Mouse (Mus musculus): ENCODE results near the gene Ank2. TPM values are rescaled to one million over a fixed set of nuclear protein-coding genes. Genes with fewer than 3 reads are reported as not detected.

The Ank2 gene
- total RNA-seq, 2 experiments from 2014 or later: 675 to 811 TPM

DNA sequence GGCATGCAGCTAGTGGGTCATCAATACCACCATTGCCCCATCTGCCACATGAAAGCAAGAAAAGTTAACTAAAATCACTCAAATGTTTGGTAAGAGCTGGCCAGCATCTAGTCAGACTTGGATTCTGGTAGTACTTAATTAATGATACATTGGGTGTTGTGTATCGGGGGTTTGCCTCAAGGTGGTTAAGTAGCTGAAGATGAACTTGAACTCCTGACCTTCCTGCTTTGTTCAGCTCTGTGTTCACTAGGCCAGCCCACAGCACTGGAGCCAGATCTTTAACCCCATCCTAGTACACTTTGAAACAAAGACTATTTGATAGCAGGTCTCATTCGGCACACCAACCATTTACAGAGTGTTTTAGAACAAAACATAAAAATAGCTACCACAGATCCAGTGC is 242.5 kb downstream of the Ank2 start:
- DNase-seq (ENCODE audit: extremely low spot score in 1 of 2, low spot score in 1 of 2): no peak

DNA sequence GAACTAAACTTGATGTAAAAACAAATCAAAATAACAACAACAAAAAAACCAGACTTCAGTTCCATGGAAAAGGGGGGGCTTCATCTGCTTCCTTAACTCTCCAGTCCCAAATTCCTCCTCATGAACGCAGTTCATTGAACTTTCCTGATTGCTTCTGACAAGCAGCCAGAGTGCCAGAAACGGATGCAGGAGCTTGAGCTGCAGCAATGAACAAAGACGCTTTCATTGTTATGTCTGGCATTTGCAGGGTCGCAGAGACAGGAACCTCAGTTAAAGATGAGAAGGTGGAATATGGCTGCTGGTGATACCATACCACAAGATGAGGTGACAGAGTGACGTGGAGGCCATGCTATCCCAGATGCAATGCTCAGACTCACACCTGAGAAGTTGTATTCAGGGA is 248.2 kb downstream of the Ank2 start:
- no peak for DNase-seq (ENCODE audit: extremely low spot score in 1 of 2, low spot score in 1 of 2)

GRCm38 (mm10) chr3:127248611-127249010 is 250.5 kb downstream of the Ank2 start:
- no peak for DNase-seq (ENCODE audit: extremely low spot score in 1 of 2, low spot score in 1 of 2)

GRCm38 (mm10) chr3:127246989-127247708 is 252.0 kb downstream of the Ank2 start:
- DNase-seq (ENCODE audit: extremely low spot score in 1 of 2, low spot score in 1 of 2): no peak

GRCm38 (mm10) chr3:127243928-127244642 is 255.1 kb downstream of the Ank2 start:
- DNase-seq (ENCODE audit: extremely low spot score in 1 of 2, low spot score in 1 of 2): no peak

GRCm38 (mm10) chr3:127242234-127242810 is 256.8 kb downstream of the Ank2 start:
- no peak for DNase-seq (ENCODE audit: extremely low spot score in 1 of 2, low spot score in 1 of 2)

GRCm38 (mm10) chr3:127235271-127235670 is 263.9 kb downstream of the Ank2 start:
- no peak for DNase-seq (ENCODE audit: extremely low spot score in 1 of 2, low spot score in 1 of 2)

GRCm38 (mm10) chr3:127225799-127226730 is 273.1 kb downstream of the Ank2 start:
- DNase-seq (ENCODE audit: extremely low spot score in 1 of 2, low spot score in 1 of 2): peak; percentile 31 to 37

DNA sequence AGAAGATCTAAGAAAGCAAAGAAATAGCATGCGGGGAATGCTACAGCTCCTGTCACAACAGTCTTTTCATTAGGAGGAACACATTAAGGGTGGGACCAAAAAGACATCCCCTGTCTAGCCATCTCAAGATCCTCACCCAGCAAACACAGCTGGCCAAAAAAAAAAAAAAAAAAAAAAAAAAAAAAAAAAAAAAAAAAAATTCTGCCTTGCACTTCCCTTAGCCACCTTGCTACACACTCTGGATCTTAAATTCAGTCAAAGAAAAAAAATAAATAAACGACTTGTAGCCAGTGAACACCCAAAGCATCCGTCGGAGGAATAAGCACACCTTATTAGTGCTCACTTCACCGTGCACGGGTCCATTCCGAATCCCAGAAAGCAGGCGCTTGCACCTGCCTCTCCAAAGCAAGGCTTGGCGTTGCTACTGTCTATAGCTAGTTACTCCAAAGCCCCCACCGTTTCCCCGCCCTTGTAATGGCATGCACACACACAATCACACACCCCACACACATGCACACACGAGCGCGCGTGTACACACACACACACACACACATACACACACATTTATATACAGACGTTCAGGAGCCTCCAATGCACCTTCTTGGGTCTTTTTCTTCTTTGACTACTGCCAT is 273.9 kb downstream of the Ank2 start:
- peak in 1 of 2 experiments; percentile 17 for DNase-seq (ENCODE audit: extremely low spot score in 1 of 2, low spot score in 1 of 2)

DNA sequence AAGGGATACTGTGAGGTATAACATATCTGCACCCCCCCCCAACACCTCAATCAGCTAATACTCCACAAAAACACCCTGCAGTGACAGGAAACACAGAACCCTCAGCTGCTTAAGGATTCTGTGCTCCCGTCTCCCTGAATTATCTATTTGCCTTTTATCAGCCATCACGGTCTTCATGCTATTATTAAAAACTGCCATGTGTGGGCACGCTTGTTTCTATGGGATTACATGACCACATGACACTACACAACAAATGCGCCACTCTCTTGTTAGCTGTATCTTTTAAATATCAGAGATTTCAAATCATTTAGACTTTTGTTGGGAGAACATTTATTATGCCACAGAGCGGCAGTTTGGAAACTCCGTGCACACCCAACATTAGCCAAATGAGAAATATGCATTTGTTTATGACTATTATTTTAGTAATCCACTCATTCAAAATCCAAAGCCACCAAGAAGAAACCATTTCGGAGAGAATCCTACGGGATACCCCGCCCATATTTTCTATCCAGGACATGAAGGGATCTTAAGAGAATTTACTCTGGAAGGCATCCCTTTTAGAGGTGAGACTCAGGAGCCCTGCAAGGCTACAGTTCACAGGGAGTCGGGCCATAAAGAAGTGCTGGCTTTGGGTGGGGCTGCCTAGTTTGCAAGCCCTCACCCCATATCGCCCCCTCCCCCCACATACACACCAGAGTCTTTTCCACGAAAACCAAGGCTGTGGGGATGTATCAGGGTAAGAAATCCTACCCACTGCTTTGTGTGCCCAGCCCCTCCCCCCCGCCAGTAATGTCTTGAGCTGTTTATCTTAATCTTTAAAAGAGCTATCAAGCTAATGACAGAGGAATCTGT is 274.6 kb downstream of the Ank2 start:
- DNase-seq (ENCODE audit: extremely low spot score in 1 of 2, low spot score in 1 of 2): no peak

GRCm38 (mm10) chr3:127222086-127222485 is 277.1 kb downstream of the Ank2 start:
- no peak for DNase-seq (ENCODE audit: extremely low spot score in 1 of 2, low spot score in 1 of 2)

GRCm38 (mm10) chr3:127220859-127221258 is 278.3 kb downstream of the Ank2 start:
- DNase-seq (ENCODE audit: extremely low spot score in 1 of 2, low spot score in 1 of 2): no peak

DNA sequence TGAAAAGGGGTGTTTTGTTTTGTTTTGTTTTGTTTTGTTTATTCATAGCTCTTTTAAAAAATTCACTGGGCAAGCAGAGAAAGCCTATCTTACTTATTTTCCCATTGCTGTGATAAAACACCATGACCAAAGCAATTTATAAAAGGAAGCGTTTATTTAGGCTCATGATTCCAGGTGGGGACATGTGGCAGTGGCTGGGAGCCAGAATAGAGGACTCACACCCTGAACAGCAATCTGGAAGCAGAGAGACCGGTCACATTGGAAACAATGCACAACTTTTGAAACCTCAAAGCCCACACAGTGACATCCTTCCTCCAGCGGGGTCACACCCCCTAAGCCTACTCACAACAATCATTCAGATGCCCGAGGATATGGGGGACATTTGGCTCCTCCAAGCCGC is 285.6 kb downstream of the Ank2 start:
- DNase-seq (ENCODE audit: extremely low spot score in 1 of 2, low spot score in 1 of 2): no peak

DNA sequence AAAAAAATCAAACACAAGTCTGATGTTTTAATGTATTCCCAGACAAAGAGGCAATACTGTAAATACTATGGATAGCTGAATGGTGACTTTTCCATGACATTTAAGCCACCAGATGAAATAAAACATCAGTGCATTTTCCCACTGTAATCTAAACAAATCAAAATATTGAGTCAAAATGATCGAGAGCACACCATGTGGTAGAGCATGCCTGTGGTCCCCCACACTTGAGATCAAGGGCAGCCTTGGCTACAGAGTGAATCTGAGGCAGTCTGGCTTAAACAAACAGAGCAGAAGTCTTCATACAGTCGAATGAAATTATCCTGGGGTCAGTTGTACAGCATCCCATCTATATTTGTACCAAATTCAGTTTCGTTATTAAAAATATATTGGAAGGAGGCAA is 288.0 kb downstream of the Ank2 start:
- DNase-seq (ENCODE audit: extremely low spot score in 1 of 2, low spot score in 1 of 2): no peak

DNA sequence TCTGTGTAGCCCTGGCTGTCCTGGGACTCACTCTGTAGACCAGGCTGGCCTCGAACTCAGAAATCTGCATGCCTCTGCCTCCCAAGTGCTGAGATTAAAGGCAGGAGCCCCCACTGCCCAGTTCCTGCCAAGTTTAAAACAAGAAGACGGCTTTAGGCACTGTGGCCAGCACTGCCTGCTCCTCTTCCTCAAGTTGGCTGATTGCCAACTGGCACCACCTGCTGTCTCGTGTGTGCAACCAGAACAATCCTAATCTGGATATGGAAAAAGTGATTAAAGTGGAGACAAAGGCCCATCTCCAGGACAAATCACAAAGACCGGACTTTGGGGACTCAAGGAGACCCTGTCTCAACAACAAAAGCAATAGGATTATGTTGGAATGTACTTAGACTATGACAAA is 288.6 kb downstream of the Ank2 start:
- DNase-seq (ENCODE audit: extremely low spot score in 1 of 2, low spot score in 1 of 2): no peak

GRCm38 (mm10) chr3:127208871-127209270 is 290.3 kb downstream of the Ank2 start:
- DNase-seq (ENCODE audit: extremely low spot score in 1 of 2, low spot score in 1 of 2): no peak

- no peak for DNase-seq (ENCODE audit: extremely low spot score in 1 of 2, low spot score in 1 of 2)
Observed at GRCm38 (mm10) chr3:127205883-127206434, 293.2 kb downstream of the Ank2 start.

- DNase-seq (ENCODE audit: extremely low spot score in 1 of 2, low spot score in 1 of 2): no peak
Observed at GRCm38 (mm10) chr3:127202484-127203115, 296.6 kb downstream of the Ank2 start.

Data from layer of hippocampus, postnatal 25 days (tissue).